Mouse (Mus musculus) embryonic facial prominence, embryonic 14.5 days (tissue): ENCODE results near the gene Nrp2. TPM values are rescaled to one million over a fixed set of nuclear protein-coding genes. Genes with fewer than 3 reads are reported as not detected.

Source experiments
- ATAC-seq: fragments of 200-750 bp; cut with Nextera tagmentation; 2 replicates; pipeline ENCODE4 v1.8.0; 2017; ENCODE audit warnings: low read depth, moderate number of reproducible peaks, moderate TSS enrichment
- DNase-seq: peaks from one replicate; pipeline ENCODE4 v3.0.0-alpha.2; 2015; ENCODE audit warnings: low spot score
- H3K27ac ChIP-seq: fragments of 300-500 bp; sonication (generic); replicated peaks from 2 replicates; pipeline ENCODE4 v1.5.1; 2014; ENCODE audit warnings: low read depth, mild to moderate bottlenecking, low read length, moderate library complexity
- H3K27me3 ChIP-seq: fragments of 300-500 bp; sonication (generic); replicated peaks from 2 replicates; pipeline ENCODE4 v1.6.1; 2014; ENCODE audit warnings: low read length; ENCODE audit not compliant: control insufficient read depth, insufficient read depth
- H3K36me3 ChIP-seq: fragments of 300-500 bp; sonication (generic); 2 replicates; pipeline ENCODE4 v1.6.1; 2014; ENCODE audit warnings: low read length, mixed read lengths; ENCODE audit not compliant: control insufficient read depth, insufficient read depth
- H3K4me1 ChIP-seq: fragments of 300-500 bp; sonication (generic); 2 replicates; pipeline ENCODE4 v1.6.1; 2014; ENCODE audit warnings: antibody characterized with exemption, low read length; ENCODE audit not compliant: control insufficient read depth, insufficient read depth
- H3K4me2 ChIP-seq: fragments of 300-500 bp; sonication (generic); 2 replicates; pipeline ENCODE4 v1.6.1; 2014; ENCODE audit warnings: low read depth, mild to moderate bottlenecking, low read length, moderate library complexity, mixed read lengths
- H3K4me3 ChIP-seq: fragments of 300-500 bp; sonication (generic); 2 replicates; pipeline ENCODE4 v1.5.1; 2014; ENCODE audit warnings: low read depth, mild to moderate bottlenecking, low read length
- H3K9ac ChIP-seq: fragments of 300-500 bp; sonication (generic); 2 replicates; pipeline ENCODE4 v1.6.1; 2014; ENCODE audit warnings: low read depth, mild to moderate bottlenecking, low read length, moderate library complexity, mixed read lengths
- H3K9me3 ChIP-seq: fragments of 300-500 bp; sonication (generic); 2 replicates; pipeline ENCODE4 v1.6.1; 2016; ENCODE audit warnings: low read length; ENCODE audit not compliant: control insufficient read depth
- WGBS: fragments of 180-500 bp; shearing (Covaris S2); extraction: QIAGEN DNeasy Blood & Tissue Kit; methylation state at CpG from one replicate; pipeline ENCODE4 v1.1.7; 2014; 5-methylcytosine and 5-hydroxymethylcytosine counted together
- polyA plus RNA-seq: library from polyadenylated mRNA; unstranded; fragments of >200 nt; fragmentation: Nextera tagmentation; extraction: Ambion mirVana; gene quantifications from 2 replicates; pipeline ENCODE4 v1.2.1, GENCODE M21; 2014

The Nrp2 gene
- polyA plus RNA-seq, 1 experiment from 2014 or later = 41.6 TPM

- 41% methylated on average over 10 of the region's 10 CpGs for WGBS
- Histone ChIP-seq H3K9me3 (no peaks in the 10 kb centered on the region), H3K4me3 (no peak overlapping the region), H3K4me2 (no peak overlapping the region), H3K9ac (no peak overlapping the region), H3K4me1 (no peaks in the 10 kb centered on the region), H3K27ac (no peak overlapping the region), H3K27me3 (no peaks in the 10 kb centered on the region), H3K36me3 (peaks cover 13% of the 10 kb centered on the region)
- ATAC-seq (no peak), DNase-seq (no peak)
Observed at GRCm38 (mm10) chr1:62812701-62813684, 109.9 kb downstream of the Nrp2 start.

- no peak overlapping the region for H3K27ac ChIP-seq
- DNase-seq (no peak), ATAC-seq (no peak)
- H3K9me3 ChIP-seq = no peaks in the 10 kb centered on the region
- WGBS = 55% methylated on average over 1 of the region's 1 CpGs
- no peak overlapping the region for H3K4me2 ChIP-seq
- H3K4me1 ChIP-seq = no peaks in the 10 kb centered on the region
- no peak overlapping the region for H3K9ac ChIP-seq
- H3K27me3 ChIP-seq = no peaks in the 10 kb centered on the region
- no peak overlapping the region for H3K4me3 ChIP-seq
- peaks cover 17% of the 10 kb centered on the region for H3K36me3 ChIP-seq
Observed at GRCm38 (mm10) chr1:62813938-62814337, 110.9 kb downstream of the Nrp2 start.

- Histone ChIP-seq H3K4me2 (no peak overlapping the region), H3K9ac (no peak overlapping the region), H3K27ac (no peak overlapping the region), H3K36me3 (peaks cover 17% of the 10 kb centered on the region), H3K4me1 (no peaks in the 10 kb centered on the region), H3K9me3 (no peaks in the 10 kb centered on the region), H3K27me3 (no peaks in the 10 kb centered on the region), H3K4me3 (no peak overlapping the region)
- ATAC-seq (no peak), DNase-seq (no peak)
- WGBS = 79% methylated on average over 7 of the region's 7 CpGs
Observed at GRCm38 (mm10) chr1:62817566-62817965, 114.5 kb downstream of the Nrp2 start.

GRCm38 (mm10) chr1:62820170-62820569 lies 117.1 kb downstream of the Nrp2 start:
- WGBS = 81% methylated on average over 3 of the region's 3 CpGs
- Histone ChIP-seq H3K9ac (no peak overlapping the region), H3K36me3 (peaks cover 15% of the 10 kb centered on the region), H3K4me2 (no peak overlapping the region), H3K27me3 (no peaks in the 10 kb centered on the region), H3K4me1 (no peaks in the 10 kb centered on the region), H3K4me3 (no peak overlapping the region), H3K27ac (no peak overlapping the region), H3K9me3 (no peaks in the 10 kb centered on the region)
- ATAC-seq (no peak), DNase-seq (no peak)

GRCm38 (mm10) chr1:62821509-62822398 lies 118.7 kb downstream of the Nrp2 start:
- DNase-seq (no peak), ATAC-seq (no peak)
- Histone ChIP-seq H3K4me1 (no peaks in the 10 kb centered on the region), H3K4me3 (no peak overlapping the region), H3K9ac (no peak overlapping the region), H3K4me2 (no peak overlapping the region), H3K36me3 (peaks cover 3% of the 10 kb centered on the region; the same call in 1 of the 2 replicates), H3K27me3 (no peaks in the 10 kb centered on the region), H3K27ac (no peak overlapping the region), H3K9me3 (no peaks in the 10 kb centered on the region)
- WGBS = 32% methylated on average over 10 of the region's 10 CpGs

- H3K27ac ChIP-seq = no peak overlapping the region
- no peaks in the 10 kb centered on the region for H3K4me1 ChIP-seq
- WGBS = 75% methylated on average over 6 of the region's 6 CpGs
- H3K36me3 ChIP-seq = no peaks in the 10 kb centered on the region
- H3K9ac ChIP-seq = no peak overlapping the region
- ATAC-seq (no peak), DNase-seq (no peak)
- H3K9me3 ChIP-seq = no peaks in the 10 kb centered on the region
- H3K4me2 ChIP-seq = no peak overlapping the region
- no peaks in the 10 kb centered on the region for H3K27me3 ChIP-seq
- no peak overlapping the region for H3K4me3 ChIP-seq
Observed at GRCm38 (mm10) chr1:62823549-62824195, 120.6 kb downstream of the Nrp2 start.

GRCm38 (mm10) chr1:62825822-62826765 lies 123.0 kb downstream of the Nrp2 start:
- no peak overlapping the region for H3K27ac ChIP-seq

More at GRCm38 (mm10) chr1:62825822-62826765, 123.0 kb downstream of the Nrp2 start:
- Histone ChIP-seq H3K27me3 (no peaks in the 10 kb centered on the region), H3K4me3 (no peak overlapping the region), H3K4me2 (no peak overlapping the region), H3K36me3 (no peaks in the 10 kb centered on the region), H3K4me1 (peaks cover 11% of the 10 kb centered on the region), H3K9ac (no peak overlapping the region), H3K9me3 (no peaks in the 10 kb centered on the region)
- 76% methylated on average over 17 of the region's 17 CpGs for WGBS
- DNase-seq (no peak), ATAC-seq (peak; percentile 42; the same call in 1 of the 2 replicates)
